Comparison of ENCODE assay signal across 12 mouse cellular contexts in the genomic region with DNA sequence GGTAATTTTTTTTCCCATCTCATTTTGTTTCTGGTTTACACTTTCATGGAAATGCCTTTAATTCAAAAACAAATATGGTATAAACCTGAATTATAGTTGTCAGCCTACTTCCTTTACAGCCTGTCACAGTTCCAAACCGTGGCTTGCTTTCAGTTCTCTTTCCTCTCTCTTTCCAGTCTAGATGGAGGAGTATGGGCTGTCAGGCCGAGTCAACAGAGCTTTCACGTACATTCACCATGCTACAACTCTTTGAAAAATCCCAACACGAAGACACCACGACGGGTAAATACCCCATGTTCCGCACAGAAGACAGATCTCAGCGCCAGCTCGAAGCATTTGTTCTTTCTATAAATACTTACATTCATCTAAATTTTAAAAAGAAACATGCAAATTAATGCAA.
DNase-seq lines count a peak whose midpoint lies in the region; ATAC-seq lines count a peak whose summit lies in the region.
"Had no signal": no experiment of that assay in that cellular context is flagged by ENCODE, and none has a peak within 500 bp of the region (broad histone marks: within the 10 kb centered on the region; RNA-seq: fewer than 3 reads in every experiment).

No protein-coding gene starts in this region.

- no peaks in the 10 kb centered on the region for H3K27me3 ChIP-seq in kidney, embryonic 16.5 days (ENCODE audit: insufficient read depth, low read length)
- H3K27me3 ChIP-seq: liver, embryonic 12.5 days; midbrain, embryonic 13.5 days had no signal

- no peak overlapping the region for H3K27ac ChIP-seq in kidney, embryonic 16.5 days (ENCODE audit: low read length)
- H3K27ac ChIP-seq: liver, embryonic 12.5 days; midbrain, embryonic 13.5 days had no signal

- H3K4me2 ChIP-seq in kidney, embryonic 16.5 days (replicated peaks; ENCODE audit: low read depth, low read length): no peak overlapping the region
- H3K4me2 ChIP-seq: liver, embryonic 12.5 days; midbrain, embryonic 13.5 days had no signal

- WGBS in kidney, embryonic 16.5 days: 62% methylated on average over 9 of the region's 9 CpGs

- no peaks in the 10 kb centered on the region for H3K4me1 ChIP-seq in kidney, embryonic 16.5 days (ENCODE audit: insufficient read depth, low read length)
- H3K4me1 ChIP-seq: liver, embryonic 12.5 days had no signal

- H3K9ac ChIP-seq in kidney, embryonic 16.5 days (replicated peaks; ENCODE audit: low read length): no peak overlapping the region
- H3K9ac ChIP-seq: liver, embryonic 12.5 days; midbrain, embryonic 13.5 days had no signal

- DNase-seq in cerebellum, postnatal 10 days: peak; percentile 23 to 37
- DNase-seq in cerebellum, postnatal 25 days: no peak
- DNase-seq in kidney, postnatal 4 days: peak; percentile 15 to 47
- peak; percentile 32 to 33 for DNase-seq in layer of hippocampus, adult 8-10 months (ENCODE audit: low spot score in 2 of 2)
- DNase-seq in right cerebral cortex, postnatal 10 days (ENCODE audit: low spot score in 2 of 2): peak; percentile 45 to 67
- no peak for DNase-seq in urinary bladder, postnatal 14 days (ENCODE audit: low spot score)
- no peak for DNase-seq in retina, postnatal 1 day
- DNase-seq: heart, postnatal 4 days had no signal

- H3K36me3 ChIP-seq in kidney, embryonic 16.5 days (ENCODE audit: insufficient read depth, low read length): no peaks in the 10 kb centered on the region
- H3K36me3 ChIP-seq: liver, embryonic 12.5 days; midbrain, embryonic 13.5 days had no signal

- ATAC-seq in kidney, embryonic 16.5 days (ENCODE audit: low FRiP score, low TSS enrichment): no peak
- ATAC-seq: intestine, embryonic 16.5 days; liver, embryonic 12.5 days; midbrain, embryonic 13.5 days had no signal

- no peaks in the 10 kb centered on the region for H3K9me3 ChIP-seq in kidney, embryonic 16.5 days (ENCODE audit: low read length)
- H3K9me3 ChIP-seq: liver, embryonic 12.5 days; midbrain, embryonic 13.5 days had no signal

- no peak overlapping the region for H3K4me3 ChIP-seq in kidney, embryonic 16.5 days (ENCODE audit: low read length)
- H3K4me3 ChIP-seq: liver, embryonic 12.5 days; midbrain, embryonic 13.5 days had no signal

Comparison
In these comparisons a context has a peak if more than half of its experiments do, and no peak if none do; other contexts are left out.
1. DNase-seq: peak in cerebellum, postnatal 10 days (2 of 2), kidney, postnatal 4 days (2 of 2), layer of hippocampus, adult 8-10 months (2 of 2) and right cerebral cortex, postnatal 10 days (2 of 2); none in cerebellum, postnatal 25 days (0 of 2), urinary bladder, postnatal 14 days (single experiment) and retina, postnatal 1 day (single experiment).